Mouse (Mus musculus): ENCODE results near the gene Rps6kb2. TPM values are rescaled to one million over a fixed set of nuclear protein-coding genes. Genes with fewer than 3 reads are reported as not detected.

Rps6kb2 gene
- polyA plus RNA-seq, 1 experiment from 2014 or later, result 54.4 TPM

DNA sequence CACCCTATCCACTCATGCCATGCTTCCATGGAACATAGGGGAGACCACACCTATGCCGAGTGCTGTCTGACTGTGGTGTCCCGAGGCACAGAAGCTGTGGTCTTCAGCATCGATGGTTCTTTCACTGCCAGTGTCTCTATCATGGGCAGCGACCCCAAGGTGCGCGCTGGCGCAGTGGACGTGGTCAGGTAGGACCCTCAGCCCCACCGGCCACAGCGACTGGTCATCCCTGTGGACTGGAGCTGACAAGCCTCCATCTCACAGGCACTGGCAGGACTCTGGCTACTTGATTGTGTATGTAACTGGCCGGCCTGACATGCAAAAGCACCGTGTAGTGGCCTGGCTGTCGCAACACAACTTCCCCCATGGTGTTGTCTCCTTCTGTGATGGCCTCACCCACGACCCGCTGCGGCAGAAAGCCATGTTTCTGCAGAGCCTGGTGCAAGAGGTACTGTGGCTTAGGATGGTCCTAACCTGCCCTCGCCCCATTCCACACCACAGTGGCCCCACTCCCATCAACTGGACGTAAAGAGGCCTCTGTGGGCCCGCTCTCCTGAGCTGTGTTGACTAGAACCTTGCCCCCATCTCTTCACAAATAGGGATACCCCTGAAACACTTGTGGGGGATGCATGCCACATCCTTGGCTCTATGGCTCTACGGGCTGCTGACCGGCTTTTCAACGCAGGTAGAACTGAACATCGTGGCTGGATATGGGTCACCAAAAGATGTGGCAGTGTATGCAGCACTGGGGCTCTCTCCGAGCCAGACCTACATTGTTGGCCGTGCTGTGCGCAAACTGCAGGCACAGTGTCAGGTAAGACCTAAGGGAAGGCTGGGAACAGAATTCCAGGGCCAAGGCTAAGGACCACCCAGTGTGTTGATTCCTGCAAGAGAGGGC lies 50.8 kb downstream of the Rps6kb2 start:
- no peak for ATAC-seq (ENCODE audit: low FRiP score)
- Histone ChIP-seq H3K27ac (replicated peaks) (no peak overlapping the region), H3K9me3 (replicated peaks) (no peaks in the 10 kb centered on the region), H3K4me2 (no peak overlapping the region), H3K27me3 (replicated peaks) (no peaks in the 10 kb centered on the region), H3K36me3 (peaks cover 93% of the 10 kb centered on the region), H3K9ac (replicated peaks) (no peak overlapping the region), H3K4me1 (0 out of 2 replicates have a peak, but pooled peaks cover 5% of the 10 kb centered on the region), H3K4me3 (replicated peaks) (no peak overlapping the region)
- 95% methylated on average over 26 of the region's 26 CpGs for WGBS

DNA sequence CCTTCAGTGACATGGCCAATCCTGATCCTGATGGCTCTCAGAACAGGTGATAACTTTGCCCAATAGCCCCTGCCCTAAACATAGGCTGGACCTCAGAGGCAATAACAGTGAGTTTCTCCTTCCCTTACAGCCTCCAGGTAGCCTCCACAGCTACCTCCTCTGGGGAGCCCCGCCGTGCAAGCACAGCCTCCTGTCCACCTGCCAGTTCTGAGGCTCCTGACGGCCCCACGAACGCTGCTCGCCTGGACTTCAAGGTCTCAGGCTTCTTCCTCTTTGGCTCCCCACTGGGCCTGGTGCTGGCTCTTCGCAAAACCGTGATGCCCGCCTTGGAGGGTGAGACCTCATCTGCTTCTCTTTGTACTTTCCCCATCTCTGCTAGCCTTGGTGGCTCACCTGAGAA lies 54.6 kb downstream of the Rps6kb2 start:
- H3K4me3 ChIP-seq (replicated peaks), result no peak overlapping the region
- ATAC-seq (ENCODE audit: low FRiP score), result no peak
- H3K9me3 ChIP-seq (replicated peaks), result no peaks in the 10 kb centered on the region
- H3K27me3 ChIP-seq (replicated peaks), result no peaks in the 10 kb centered on the region
- no peak overlapping the region for H3K27ac ChIP-seq (replicated peaks)
- H3K4me1 ChIP-seq, result peaks cover under 1% of the 10 kb centered on the region; the same call in 1 of the 2 replicates
- no peak overlapping the region for H3K4me2 ChIP-seq
- WGBS, result 88% methylated on average over 9 of the region's 9 CpGs
- H3K36me3 ChIP-seq, result peaks cover 82% of the 10 kb centered on the region
- no peak overlapping the region for H3K9ac ChIP-seq (replicated peaks)

DNA sequence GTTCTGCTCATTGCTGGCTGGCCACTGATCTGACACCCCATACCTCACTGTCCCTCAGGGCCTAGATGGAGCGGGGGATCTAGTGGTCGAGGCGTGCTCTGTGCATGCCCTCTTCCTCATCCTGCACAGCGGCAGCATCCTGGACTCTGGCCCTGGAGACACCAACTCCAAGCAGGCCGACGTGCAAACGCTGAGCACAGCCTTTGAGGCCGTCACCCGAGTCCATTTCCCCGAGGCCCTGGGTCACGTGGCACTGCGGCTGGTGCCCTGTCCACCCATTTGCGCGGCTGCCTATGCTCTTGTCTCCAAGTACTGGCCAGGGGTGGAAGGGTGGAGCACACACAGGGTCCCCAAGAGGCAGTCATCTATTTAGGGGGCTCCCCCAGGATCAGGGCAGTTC lies 56.5 kb downstream of the Rps6kb2 start:
- H3K4me1 ChIP-seq, result peaks cover 17% of the 10 kb centered on the region
- H3K36me3 ChIP-seq, result peaks cover 69% of the 10 kb centered on the region
- no peak overlapping the region for H3K4me3 ChIP-seq (replicated peaks)
- no peak overlapping the region for H3K9ac ChIP-seq (replicated peaks)
- no peaks in the 10 kb centered on the region for H3K9me3 ChIP-seq (replicated peaks)
- H3K27me3 ChIP-seq (replicated peaks), result no peaks in the 10 kb centered on the region
- no peak for ATAC-seq (ENCODE audit: low FRiP score)
- WGBS, result 93% methylated on average over 14 of the region's 14 CpGs
- H3K27ac ChIP-seq (replicated peaks), result no peak overlapping the region
- H3K4me2 ChIP-seq, result no peak overlapping the region

DNA sequence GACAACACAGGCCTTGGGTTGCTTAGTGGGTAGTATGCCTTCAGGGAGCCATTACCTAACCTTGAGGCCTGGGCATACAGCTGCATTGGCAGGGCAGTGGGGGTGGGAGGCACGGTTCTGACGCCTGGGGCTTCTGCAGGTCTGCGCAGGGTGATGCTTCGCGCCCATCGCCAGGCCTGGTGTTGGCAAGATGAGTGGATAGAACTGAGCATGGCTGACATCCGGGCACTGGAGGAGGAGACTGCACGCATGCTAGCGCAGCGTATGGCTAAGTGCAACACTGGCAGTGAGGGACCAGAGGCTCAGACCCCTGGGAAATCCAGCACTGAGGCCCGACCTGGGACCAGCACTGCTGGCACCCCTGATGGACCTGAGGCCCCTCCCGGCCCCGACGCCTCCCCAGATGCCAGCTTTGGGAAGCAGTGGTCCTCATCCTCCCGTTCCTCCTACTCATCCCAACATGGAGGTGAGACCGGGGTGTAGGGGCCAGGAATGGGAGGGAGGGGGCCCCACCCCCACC lies 58.4 kb downstream of the Rps6kb2 start:
- Histone ChIP-seq H3K27me3 (replicated peaks) (no peaks in the 10 kb centered on the region), H3K9me3 (replicated peaks) (no peaks in the 10 kb centered on the region), H3K27ac (replicated peaks) (no peak overlapping the region), H3K36me3 (peaks cover 55% of the 10 kb centered on the region), H3K9ac (replicated peaks) (no peak overlapping the region), H3K4me3 (replicated peaks) (no peak overlapping the region), H3K4me2 (no peak overlapping the region), H3K4me1 (peaks cover 36% of the 10 kb centered on the region)
- no peak for ATAC-seq (ENCODE audit: low FRiP score)
- 92% methylated on average over 16 of the region's 16 CpGs for WGBS

Other genes with a start within 250 kb of the Rps6kb2 start
- gene Aldh3b1, start 233.5 kb downstream of the Rps6kb2 start, polyA plus RNA-seq (2015; fragmentation: Nextera tagmentation; extraction: Ambion mirVana), result 2.5 and 3.8 TPM in 2 replicates
- 15.0 and 20.6 TPM in 2 replicates for gene Unc93b1, start 228.2 kb downstream of the Rps6kb2 start, polyA plus RNA-seq (2015; fragmentation: Nextera tagmentation; extraction: Ambion mirVana)
- gene Aldh3b3, start 204.7 kb downstream of the Rps6kb2 start, polyA plus RNA-seq (2015; fragmentation: Nextera tagmentation; extraction: Ambion mirVana), result not detected in 2 replicates
- 0.20 and 1.6 TPM in 2 replicates for gene Aldh3b2, start 191.0 kb downstream of the Rps6kb2 start, polyA plus RNA-seq (2015; fragmentation: Nextera tagmentation; extraction: Ambion mirVana)
- gene Acy3, start 176.8 kb downstream of the Rps6kb2 start, polyA plus RNA-seq (2015; fragmentation: Nextera tagmentation; extraction: Ambion mirVana), result 2.8 and 4.6 TPM in 2 replicates
- 0.08 TPM in 1 of 2 replicates, not detected in the other for gene Tbx10, start 170.6 kb downstream of the Rps6kb2 start, polyA plus RNA-seq (2015; fragmentation: Nextera tagmentation; extraction: Ambion mirVana)
- 26.1 and 26.8 TPM in 2 replicates for gene Nudt8, start 162.8 kb downstream of the Rps6kb2 start, polyA plus RNA-seq (2015; fragmentation: Nextera tagmentation; extraction: Ambion mirVana)
- 4.5 and 5.7 TPM in 2 replicates for gene Gm49405, start 162.7 kb downstream of the Rps6kb2 start, polyA plus RNA-seq (2015; fragmentation: Nextera tagmentation; extraction: Ambion mirVana)
- 6.0 and 6.7 TPM in 2 replicates for gene Doc2g, start 160.0 kb downstream of the Rps6kb2 start, polyA plus RNA-seq (2015; fragmentation: Nextera tagmentation; extraction: Ambion mirVana)
- gene Ndufv1, start 150.5 kb downstream of the Rps6kb2 start, polyA plus RNA-seq (2015; fragmentation: Nextera tagmentation; extraction: Ambion mirVana), result 262 and 279 TPM in 2 replicates
- gene Gstp1, start 125.4 kb downstream of the Rps6kb2 start, polyA plus RNA-seq (2015; fragmentation: Nextera tagmentation; extraction: Ambion mirVana), result 552 and 568 TPM in 2 replicates
- 1.9 and 7.6 TPM in 2 replicates for gene Gstp2, start 117.3 kb downstream of the Rps6kb2 start, polyA plus RNA-seq (2015; fragmentation: Nextera tagmentation; extraction: Ambion mirVana)
- gene Gstp3, start 103.8 kb downstream of the Rps6kb2 start, polyA plus RNA-seq (2015; fragmentation: Nextera tagmentation; extraction: Ambion mirVana), result 1.1 TPM in 1 of 2 replicates, not detected in the other
- gene Cabp2, start 81.8 kb downstream of the Rps6kb2 start, polyA plus RNA-seq (2015; fragmentation: Nextera tagmentation; extraction: Ambion mirVana), result not detected in 2 replicates
- 88.7 and 99.0 TPM in 2 replicates for gene Cdk2ap2, start 66.2 kb downstream of the Rps6kb2 start, polyA plus RNA-seq (2015; fragmentation: Nextera tagmentation; extraction: Ambion mirVana)
- 72.1 and 80.9 TPM in 2 replicates for gene Pitpnm1, start 63.4 kb downstream of the Rps6kb2 start, polyA plus RNA-seq (2015; fragmentation: Nextera tagmentation; extraction: Ambion mirVana)
- gene Aip, start 37.5 kb downstream of the Rps6kb2 start, polyA plus RNA-seq (2015; fragmentation: Nextera tagmentation; extraction: Ambion mirVana), result 105 and 111 TPM in 2 replicates
- gene Gpr152, start 23.6 kb downstream of the Rps6kb2 start, polyA plus RNA-seq (2015; fragmentation: Nextera tagmentation; extraction: Ambion mirVana), result not detected in 2 replicates
- 0.20 and 0.28 TPM in 2 replicates for gene Cabp4, start 19.3 kb downstream of the Rps6kb2 start, polyA plus RNA-seq (2015; fragmentation: Nextera tagmentation; extraction: Ambion mirVana)
- gene Coro1b, start 14.7 kb downstream of the Rps6kb2 start, polyA plus RNA-seq (2015; fragmentation: Nextera tagmentation; extraction: Ambion mirVana), result 102 and 141 TPM in 2 replicates
- gene Ptprcap, start 9.8 kb downstream of the Rps6kb2 start, polyA plus RNA-seq (2015; fragmentation: Nextera tagmentation; extraction: Ambion mirVana), result 1.0 and 52.3 TPM in 2 replicates
- 5.9 and 6.4 TPM in 2 replicates for gene Carns1, start 12.1 kb upstream of the Rps6kb2 start, polyA plus RNA-seq (2015; fragmentation: Nextera tagmentation; extraction: Ambion mirVana)
- 0.74 and 20.7 TPM in 2 replicates for gene Tbc1d10c, start 27.9 kb upstream of the Rps6kb2 start, polyA plus RNA-seq (2015; fragmentation: Nextera tagmentation; extraction: Ambion mirVana)
- 589 and 681 TPM in 2 replicates for gene Ppp1ca, start 28.7 kb upstream of the Rps6kb2 start, polyA plus RNA-seq (2015; fragmentation: Nextera tagmentation; extraction: Ambion mirVana)
- gene Rad9a, start 38.3 kb upstream of the Rps6kb2 start, polyA plus RNA-seq (2015; fragmentation: Nextera tagmentation; extraction: Ambion mirVana), result 24.3 and 27.2 TPM in 2 replicates
- 0.78 and 2.2 TPM in 2 replicates for gene Clcf1, start 50.9 kb upstream of the Rps6kb2 start, polyA plus RNA-seq (2015; fragmentation: Nextera tagmentation; extraction: Ambion mirVana)
- gene AC109138.7, start 51.0 kb upstream of the Rps6kb2 start, polyA plus RNA-seq (2015; fragmentation: Nextera tagmentation; extraction: Ambion mirVana), result not detected in 2 replicates
- 24.7 and 28.0 TPM in 2 replicates for gene Pold4, start 68.5 kb upstream of the Rps6kb2 start, polyA plus RNA-seq (2015; fragmentation: Nextera tagmentation; extraction: Ambion mirVana)
- gene Ssh3, start 105.8 kb upstream of the Rps6kb2 start, polyA plus RNA-seq (2015; fragmentation: Nextera tagmentation; extraction: Ambion mirVana), result 19.8 TPM in 2 replicates
- gene Ankrd13d, start 119.8 kb upstream of the Rps6kb2 start, polyA plus RNA-seq (2015; fragmentation: Nextera tagmentation; extraction: Ambion mirVana), result 63.0 and 75.4 TPM in 2 replicates
- 26.2 and 31.3 TPM in 2 replicates for gene Grk2, start 142.9 kb upstream of the Rps6kb2 start, polyA plus RNA-seq (2015; fragmentation: Nextera tagmentation; extraction: Ambion mirVana)
- gene Kdm2a, start 234.9 kb upstream of the Rps6kb2 start, polyA plus RNA-seq (2015; fragmentation: Nextera tagmentation; extraction: Ambion mirVana), result 28.4 and 38.5 TPM in 2 replicates